Comparison of ENCODE assay signal across 22 mouse cellular contexts in genomic region chr7:108097486-108097885, GRCm38 (mm10). TPM values are rescaled to one million over a fixed set of nuclear protein-coding genes. Genes with fewer than 3 reads are reported as not detected.
"Had no signal": no experiment of that assay in that cellular context is flagged by ENCODE, and none has a peak within 500 bp of the region (broad histone marks: within the 10 kb centered on the region; RNA-seq: fewer than 3 reads in every experiment).

Gene Olfr482, minus strand, starts transcription at chr7:108097586.

- H3K9me3 ChIP-seq: neural tube, embryonic 13.5 days; neural tube, embryonic 15.5 days; stomach, embryonic 15.5 days had no signal

- H3K36me3 ChIP-seq: neural tube, embryonic 13.5 days; neural tube, embryonic 15.5 days; stomach, embryonic 15.5 days had no signal

- H3K4me3 ChIP-seq: neural tube, embryonic 13.5 days; neural tube, embryonic 15.5 days; stomach, embryonic 15.5 days had no signal

- H3K27ac ChIP-seq: neural tube, embryonic 13.5 days; neural tube, embryonic 15.5 days; stomach, embryonic 15.5 days; stomach, postnatal 0 days had no signal

- H3K4me1 ChIP-seq: neural tube, embryonic 13.5 days; neural tube, embryonic 15.5 days; stomach, embryonic 15.5 days had no signal

- H3K4me2 ChIP-seq: neural tube, embryonic 13.5 days; neural tube, embryonic 15.5 days; stomach, embryonic 15.5 days had no signal

- H3K27me3 ChIP-seq: neural tube, embryonic 13.5 days; neural tube, embryonic 15.5 days; stomach, embryonic 15.5 days had no signal

- DNase-seq: retina, postnatal 1 day; right cerebral cortex, adult 18-20 months; right cerebral cortex, postnatal 14 days; right cerebral cortex, postnatal 25 days; right cerebral cortex, postnatal 4 days; spleen, adult 18-20 months; thymus, adult 18-20 months; thymus, adult 2 months; thymus, postnatal 14 days; thymus, postnatal 25 days; thymus, postnatal 36 days; thymus, postnatal 4 days had no signal

- H3K9ac ChIP-seq: neural tube, embryonic 13.5 days; neural tube, embryonic 15.5 days; stomach, embryonic 15.5 days had no signal

RNA-seq across cellular contexts. Expression of gene Olfr482, which starts in this region (rescaled TPM):
- total RNA-seq: neutrophil, adult 5-6 weeks had no signal
- polyA plus RNA-seq: neural tube, embryonic 13.5 days; neural tube, embryonic 14.5 days; neural tube, embryonic 15.5 days; small intestine, adult 2 months; spleen, adult 2 months; stomach, embryonic 14.5 days; testis, adult 2 months; thymus, adult 2 months had no signal
